Mouse (Mus musculus) intestine, embryonic 16.5 days (tissue): Measurements from ENCODE around the gene Nova2. TPM values are rescaled to one million over a fixed set of nuclear protein-coding genes. Genes with fewer than 3 reads are reported as not detected.
A peak's percentile ranks its signal among the peaks of the same experiment; 100 is the strongest.

Experiments used
- ATAC-seq: fragments of 200-750 bp; cut with Nextera tagmentation; 2 replicates; pipeline ENCODE4 v1.8.0; 2017; ENCODE audit warnings: moderate TSS enrichment, moderate library complexity
- H3K27ac ChIP-seq: fragments of 300-500 bp; sonication (generic); 2 replicates; pipeline ENCODE4 v1.5.1; 2014; ENCODE audit warnings: mild to moderate bottlenecking, low read length
- H3K27me3 ChIP-seq: fragments of 300-500 bp; sonication (generic); replicated peaks from 2 replicates; pipeline ENCODE4 v1.6.1; 2014; ENCODE audit warnings: low read length, control low read depth, mixed read lengths; ENCODE audit not compliant: control insufficient read depth, insufficient read depth
- H3K36me3 ChIP-seq: fragments of 300-500 bp; sonication (generic); 2 replicates; pipeline ENCODE4 v1.6.1; 2014; ENCODE audit warnings: low read length, control low read depth; ENCODE audit not compliant: control insufficient read depth, insufficient read depth
- H3K4me1 ChIP-seq: fragments of 300-500 bp; sonication (generic); 2 replicates; pipeline ENCODE4 v1.6.1; 2014; ENCODE audit warnings: low read length, control low read depth, mixed read lengths; ENCODE audit not compliant: control insufficient read depth, insufficient read depth
- H3K4me2 ChIP-seq: fragments of 300-500 bp; sonication (generic); 2 replicates; pipeline ENCODE4 v1.6.1; 2014; ENCODE audit warnings: low read depth, low read length, control low read depth
- H3K4me3 ChIP-seq: fragments of 300-500 bp; sonication (generic); 2 replicates; pipeline ENCODE4 v1.5.1; 2014; ENCODE audit warnings: mild to moderate bottlenecking, low read length
- H3K9ac ChIP-seq: fragments of 300-500 bp; sonication (generic); 2 replicates; pipeline ENCODE4 v1.6.1; 2014; ENCODE audit warnings: low read depth, low read length
- H3K9me3 ChIP-seq: fragments of 300-500 bp; sonication (generic); 2 replicates; pipeline ENCODE4 v1.6.1; 2016; ENCODE audit warnings: low read length, control low read depth; ENCODE audit not compliant: control insufficient read depth
- WGBS: fragments of 180-500 bp; shearing (Covaris S2); extraction: QIAGEN DNeasy Blood & Tissue Kit; methylation state at CpG from one replicate; pipeline ENCODE4 v1.1.7; 2014; 5-methylcytosine and 5-hydroxymethylcytosine counted together
- polyA plus RNA-seq: library from polyadenylated mRNA; unstranded; fragments of >200 nt; fragmentation: Nextera tagmentation; extraction: Ambion mirVana; gene quantifications from 2 replicates; pipeline ENCODE4 v1.2.1, GENCODE M21; 2015

The Nova2 gene
- polyA plus RNA-seq, 1 experiment from 2014 or later, result 0.40 TPM

DNA sequence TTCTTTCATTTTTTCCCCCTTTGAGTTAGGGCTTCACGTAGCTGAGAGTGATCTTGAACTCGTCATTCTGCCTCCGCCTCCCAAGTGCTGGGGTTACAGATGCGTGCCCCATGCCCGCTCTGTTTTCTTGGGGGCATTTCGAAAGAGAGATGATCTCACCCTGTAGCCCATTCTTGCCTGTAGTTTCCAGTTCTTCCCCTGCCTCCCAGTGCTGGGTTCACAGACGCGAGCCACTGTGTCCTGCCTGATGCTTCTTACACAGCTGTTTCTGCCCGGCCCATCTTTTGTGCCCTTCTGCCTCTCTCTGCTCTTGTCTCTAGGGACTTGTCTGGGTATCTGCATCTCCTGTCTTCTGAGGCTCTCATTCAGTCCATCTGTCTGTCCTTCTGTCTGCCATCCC lies 17.1 kb downstream of the Nova2 start:
- Histone ChIP-seq H3K9ac (no peak overlapping the region), H3K4me3 (no peak overlapping the region), H3K4me1 (no peaks in the 10 kb centered on the region), H3K27ac (no peak overlapping the region), H3K9me3 (no peaks in the 10 kb centered on the region), H3K4me2 (no peak overlapping the region), H3K36me3 (no peaks in the 10 kb centered on the region), H3K27me3 (no peaks in the 10 kb centered on the region)
- WGBS, result 60% methylated on average over 9 of the region's 9 CpGs
- no peak for ATAC-seq

- Histone ChIP-seq H3K4me1 (no peaks in the 10 kb centered on the region), H3K4me2 (no peak overlapping the region), H3K9ac (no peak overlapping the region), H3K27ac (no peak overlapping the region), H3K36me3 (no peaks in the 10 kb centered on the region), H3K4me3 (no peak overlapping the region), H3K27me3 (0 out of 2 replicates have a peak, but pooled peaks cover 3% of the 10 kb centered on the region), H3K9me3 (no peaks in the 10 kb centered on the region)
- WGBS, result 60% methylated on average over 6 of the region's 6 CpGs
- no peak; the same call in 1 of the 2 replicates for ATAC-seq
Observed at GRCm38 (mm10) chr7:18948151-18948550, 22.5 kb downstream of the Nova2 start.

DNA sequence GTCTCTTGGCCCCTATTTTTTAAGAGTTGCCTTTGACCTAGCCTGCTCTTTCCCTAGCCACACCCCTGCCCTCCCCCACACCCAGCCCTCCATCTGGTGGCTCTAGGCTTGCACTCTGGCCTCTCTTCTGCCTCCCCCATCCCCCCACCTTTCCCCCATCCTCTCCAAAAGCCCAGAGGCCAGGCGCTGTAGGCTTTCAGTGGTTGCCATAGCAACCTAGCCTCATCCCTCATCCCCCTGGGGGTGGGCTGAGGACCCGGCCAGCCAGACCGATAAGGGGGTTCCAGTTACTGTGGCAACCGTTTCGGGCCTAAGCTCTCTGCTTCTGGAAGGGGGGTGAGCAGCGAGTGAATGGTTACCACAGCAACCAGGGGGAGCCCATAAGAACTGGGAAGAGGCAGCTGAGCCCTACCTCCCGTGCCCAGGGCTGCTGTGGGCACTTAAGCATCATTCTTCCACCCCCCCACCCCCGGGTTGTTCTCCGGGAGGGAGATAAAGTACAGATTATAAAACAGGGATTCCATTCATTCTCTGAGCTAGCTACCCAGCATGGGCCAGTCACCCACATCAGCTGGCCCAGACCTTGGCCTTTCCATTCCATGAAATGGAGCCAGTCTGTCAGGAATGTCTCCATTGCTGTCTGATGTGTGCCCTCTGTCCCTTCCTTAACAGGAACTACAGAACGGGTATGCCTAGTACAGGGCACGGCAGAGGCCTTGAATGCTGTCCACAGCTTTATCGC lies 24.3 kb downstream of the Nova2 start:
- Histone ChIP-seq H3K4me2 (no peak overlapping the region), H3K9ac (no peak overlapping the region), H3K4me3 (no peak overlapping the region), H3K27ac (no peak overlapping the region), H3K4me1 (no peaks in the 10 kb centered on the region), H3K9me3 (no peaks in the 10 kb centered on the region), H3K36me3 (no peaks in the 10 kb centered on the region), H3K27me3 (0 out of 2 replicates have a peak, but pooled peaks cover 6% of the 10 kb centered on the region)
- WGBS, result 26% methylated on average over 12 of the region's 12 CpGs
- no peak for ATAC-seq

DNA sequence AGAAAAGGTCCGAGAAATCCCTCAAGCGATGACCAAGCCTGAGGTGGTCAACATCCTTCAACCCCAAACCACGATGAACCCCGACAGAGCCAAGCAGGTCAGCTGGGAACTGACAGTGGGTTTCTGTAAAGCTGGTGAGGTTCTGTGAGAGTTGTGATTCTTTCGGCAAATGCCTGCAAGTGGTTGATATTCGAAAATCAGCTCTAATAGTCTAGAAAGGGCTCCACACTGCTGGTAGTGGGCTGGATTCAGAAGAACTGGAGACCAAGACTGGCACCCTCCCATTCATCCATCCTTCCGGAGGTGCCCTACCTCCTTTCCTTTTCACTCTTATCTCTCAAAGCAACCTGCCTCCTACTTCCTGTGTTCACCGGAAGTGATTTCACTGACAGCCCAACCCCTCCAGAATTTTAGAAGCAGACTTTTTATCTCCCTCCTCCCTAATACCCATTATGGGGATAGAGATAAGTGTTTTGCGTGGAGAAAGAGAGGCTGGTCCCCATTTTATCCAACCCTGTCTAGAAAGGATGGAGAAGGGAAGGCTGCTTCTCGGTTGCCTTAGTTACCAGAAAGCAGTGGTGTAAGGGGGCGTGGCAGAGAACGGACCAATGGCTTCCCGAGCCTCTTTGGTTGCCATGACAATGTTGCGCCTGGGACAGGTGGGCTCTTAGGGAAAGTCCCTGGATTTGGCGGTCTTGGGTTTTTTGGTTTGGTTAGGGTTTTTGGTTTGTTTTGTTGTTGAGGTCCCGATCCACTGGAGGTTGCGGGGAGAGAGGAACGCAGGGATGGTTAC lies 25.0 kb downstream of the Nova2 start:
- Histone ChIP-seq H3K27me3 (0 out of 2 replicates have a peak, but pooled peaks cover 6% of the 10 kb centered on the region), H3K4me2 (no peak overlapping the region), H3K9me3 (no peaks in the 10 kb centered on the region), H3K4me1 (no peaks in the 10 kb centered on the region), H3K36me3 (no peaks in the 10 kb centered on the region), H3K9ac (no peak overlapping the region), H3K4me3 (no peak overlapping the region), H3K27ac (no peak overlapping the region)
- no peak for ATAC-seq
- 28% methylated on average over 18 of the region's 18 CpGs for WGBS

- Histone ChIP-seq H3K27ac (no peak overlapping the region), H3K4me3 (no peak overlapping the region), H3K4me2 (no peak overlapping the region), H3K9me3 (no peaks in the 10 kb centered on the region), H3K27me3 (0 out of 2 replicates have a peak, but pooled peaks cover 8% of the 10 kb centered on the region), H3K36me3 (no peaks in the 10 kb centered on the region), H3K4me1 (no peaks in the 10 kb centered on the region), H3K9ac (no peak overlapping the region)
- ATAC-seq, result no peak
- 17% methylated on average over 15 of the region's 15 CpGs for WGBS
Observed at GRCm38 (mm10) chr7:18951397-18951796, 25.7 kb downstream of the Nova2 start.

- Histone ChIP-seq H3K27ac (no peak overlapping the region), H3K4me1 (peaks cover 12% of the 10 kb centered on the region), H3K4me3 (peak overlapping the region; percentile 71), H3K4me2 (peak overlapping the region; percentile 99), H3K9ac (peak overlapping the region; percentile 71), H3K36me3 (no peaks in the 10 kb centered on the region), H3K9me3 (no peaks in the 10 kb centered on the region), H3K27me3 (peaks cover 57% of the 10 kb centered on the region)
- peak; percentile 92 for ATAC-seq
- WGBS, result under 1% methylated on average over 100 of the region's 107 CpGs
Observed at GRCm38 (mm10) chr7:18957569-18958383, 32.1 kb downstream of the Nova2 start.

DNA sequence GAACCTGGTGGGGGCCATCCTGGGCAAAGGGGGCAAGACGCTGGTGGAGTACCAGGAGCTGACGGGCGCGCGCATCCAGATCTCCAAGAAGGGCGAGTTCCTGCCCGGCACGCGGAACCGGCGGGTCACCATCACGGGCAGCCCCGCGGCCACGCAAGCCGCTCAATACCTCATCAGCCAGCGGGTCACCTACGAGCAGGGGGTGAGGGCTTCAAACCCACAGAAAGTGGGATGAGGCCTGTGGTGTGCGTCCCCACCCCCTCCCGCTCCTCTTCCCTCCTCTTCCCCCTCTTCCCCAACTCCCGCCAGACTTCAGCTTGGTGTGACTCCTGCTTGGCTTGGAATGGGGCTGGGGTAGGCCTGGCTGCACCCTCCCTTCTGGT lies 32.7 kb downstream of the Nova2 start:
- WGBS, result 4% methylated on average over 21 of the region's 21 CpGs
- peak; percentile 43 for ATAC-seq
- H3K27me3 ChIP-seq, result peaks cover 61% of the 10 kb centered on the region

DNA sequence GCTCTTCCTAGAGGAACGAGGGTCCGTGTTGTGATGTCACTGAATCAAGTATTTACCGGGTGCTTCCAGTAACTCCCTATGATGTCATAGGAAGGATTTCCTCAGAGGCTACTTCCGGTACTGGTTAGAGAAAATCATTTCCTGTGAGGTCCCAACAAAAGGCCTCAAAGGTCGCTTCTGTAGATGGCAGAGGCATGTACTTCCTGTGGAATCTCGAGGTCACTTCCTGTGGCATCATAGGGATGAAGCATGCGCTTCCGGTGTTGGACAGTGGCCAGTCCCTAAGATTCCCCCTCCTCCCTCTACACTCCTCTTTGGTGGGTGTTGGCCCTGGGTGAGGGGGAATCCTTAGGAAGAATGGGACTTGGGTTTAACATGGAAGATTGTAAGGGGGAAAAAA lies 33.8 kb downstream of the Nova2 start:
- Histone ChIP-seq H3K4me1 (peaks cover 18% of the 10 kb centered on the region), H3K9me3 (no peaks in the 10 kb centered on the region), H3K4me2 (no peak overlapping the region), H3K36me3 (no peaks in the 10 kb centered on the region), H3K9ac (no peak overlapping the region), H3K27ac (0 out of 2 replicates have a peak overlapping the region, but pooled peaks have one; percentile 2), H3K27me3 (peaks cover 69% of the 10 kb centered on the region), H3K4me3 (no peak overlapping the region)
- WGBS, result 43% methylated on average over 8 of the region's 8 CpGs
- ATAC-seq, result no peak

More for the DNA sequence above, 32.7 kb downstream of the Nova2 start:
- H3K27ac ChIP-seq, result no peak overlapping the region
- H3K4me1 ChIP-seq, result peaks cover 16% of the 10 kb centered on the region
- no peaks in the 10 kb centered on the region for H3K36me3 ChIP-seq
- H3K4me2 ChIP-seq, result peak overlapping the region; percentile 99
- H3K9ac ChIP-seq, result peak overlapping the region; percentile 71
- H3K4me3 ChIP-seq, result peak overlapping the region; percentile 71
- no peaks in the 10 kb centered on the region for H3K9me3 ChIP-seq
